Mouse (Mus musculus): ENCODE data around the gene Mup20. TPM values are rescaled to one million over a fixed set of nuclear protein-coding genes. Genes with fewer than 3 reads are reported as not detected.

Gene Mup20
- polyA plus RNA-seq, 1 experiment from 2014 or later: not detected

Other genes with a start within 250 kb of the Mup20 start
- gene Mup5, start 218.9 kb downstream of the Mup20 start, polyA plus RNA-seq (2015; fragmentation: Nextera tagmentation; extraction: Ambion mirVana): not detected in 2 replicates
- not detected in 2 replicates for gene Mup3, start 33.2 kb upstream of the Mup20 start, polyA plus RNA-seq (2015; fragmentation: Nextera tagmentation; extraction: Ambion mirVana)
- not detected in 2 replicates for gene Mup21, start 96.7 kb upstream of the Mup20 start, polyA plus RNA-seq (2015; fragmentation: Nextera tagmentation; extraction: Ambion mirVana)
- 19.8 and 20.5 TPM in 2 replicates for gene Zfp37, start 176.9 kb upstream of the Mup20 start, polyA plus RNA-seq (2015; fragmentation: Nextera tagmentation; extraction: Ambion mirVana)
- gene Slc31a2, start 208.4 kb upstream of the Mup20 start, polyA plus RNA-seq (2015; fragmentation: Nextera tagmentation; extraction: Ambion mirVana): 8.0 and 8.1 TPM in 2 replicates

Measured in forebrain, embryonic 13.5 days (tissue).